Mouse (Mus musculus) megakaryocyte, embryonic 14.5 days (primary cell): ENCODE measurements around the gene Mvb12a.

Source experiments
- FLI1 ChIP-seq: IDR thresholded peaks from 2 replicates; pipeline ENCODE4 v1.6.1; 2012; ENCODE audit warnings: low read length, inconsistent platforms, mixed read lengths
- GATA1 ChIP-seq: IDR thresholded peaks from 3 replicates; pipeline ENCODE4 v1.6.1; 2012; ENCODE audit warnings: mixed read lengths, low read length, inconsistent platforms, borderline replicate concordance

GRCm38 (mm10) chr8:71527162-71527870 lies 15.4 kb upstream of the Mvb12a start:
- TF ChIP-seq GATA1 (no peak), FLI1 (no peak)
